Mouse (Mus musculus) liver, embryonic 14.5 days (tissue): ENCODE data around the gene Maco1.

Experiments used
- CTCF ChIP-seq: IDR thresholded peaks from 2 replicates; pipeline ENCODE4 v1.5.1; 2016; ENCODE audit warnings: antibody characterized with exemption, low read depth, control low read depth
- EP300 ChIP-seq: IDR thresholded peaks from 2 replicates; pipeline ENCODE4 v1.6.1; 2016; ENCODE audit warnings: antibody characterized with exemption, low read depth

GRCm38 (mm10) chr4:134852438-134853255 lies 498 bp downstream of the Maco1 start:
- TF ChIP-seq CTCF (no peak), EP300 (no peak)
